Mouse (Mus musculus): ENCODE results near the gene Gm10491. TPM values are rescaled to one million over a fixed set of nuclear protein-coding genes. Genes with fewer than 3 reads are reported as not detected.
A peak's percentile ranks its signal among the peaks of the same experiment; 100 is the strongest.

Gene Gm10491
- polyA plus RNA-seq, 1 experiment from 2014 or later, result not detected

GRCm38 (mm10) chrX:7878007-7878419 is 29.6 kb downstream of the Gm10491 start, which contains the start of gene Pim2:
Gene Pim2, plus strand, starts transcription at chrX:7878262.
- Histone ChIP-seq H3K27ac (replicated peaks) (peak within 1 kb of the TSS; percentile 30; the same call in 1 of the 2 replicates), H3K9me3 (peaks cover 5% of the 10 kb centered on the region), H3K4me3 (peak within 1 kb of the TSS; percentile 63), H3K36me3 (replicated peaks) (peaks cover 21% of the 10 kb centered on the region), H3K27me3 (replicated peaks; ENCODE audit: low read depth, poor library complexity, severe bottlenecking) (no peaks in the 10 kb centered on the region), H3K4me1 (peaks cover 15% of the 10 kb centered on the region)
- DNase-seq (ENCODE audit: low spot score), result peak; percentile 87
- 13% methylated on average over 36 of the region's 38 CpGs for WGBS

GRCm38 (mm10) chrX:7869826-7870225 is 37.8 kb downstream of the Gm10491 start:
- Histone ChIP-seq H3K36me3 (replicated peaks) (peaks cover 50% of the 10 kb centered on the region), H3K4me3 (no peak overlapping the region), H3K27ac (replicated peaks) (no peak overlapping the region), H3K4me1 (no peaks in the 10 kb centered on the region), H3K27me3 (replicated peaks; ENCODE audit: low read depth, poor library complexity, severe bottlenecking) (no peaks in the 10 kb centered on the region), H3K9me3 (peaks cover 5% of the 10 kb centered on the region)
- DNase-seq (ENCODE audit: low spot score), result no peak
- 45% methylated on average over 3 of the region's 3 CpGs for WGBS

- Histone ChIP-seq H3K27me3 (replicated peaks; ENCODE audit: low read depth, poor library complexity, severe bottlenecking) (no peaks in the 10 kb centered on the region), H3K36me3 (replicated peaks) (peaks cover 38% of the 10 kb centered on the region), H3K9me3 (peaks cover 3% of the 10 kb centered on the region), H3K27ac (replicated peaks) (no peak overlapping the region), H3K4me3 (no peak overlapping the region), H3K4me1 (no peaks in the 10 kb centered on the region)
- WGBS, result 39% methylated on average over 2 of the region's 2 CpGs
- DNase-seq (ENCODE audit: low spot score), result no peak
These were observed 39.1 kb downstream of the Gm10491 start for GRCm38 (mm10) chrX:7868506-7868905.

GRCm38 (mm10) chrX:7867141-7867540 is 40.5 kb downstream of the Gm10491 start:
- peaks cover 24% of the 10 kb centered on the region for H3K36me3 ChIP-seq (replicated peaks)
- H3K9me3 ChIP-seq, result no peaks in the 10 kb centered on the region
- no peak for DNase-seq (ENCODE audit: low spot score)
- no peak overlapping the region for H3K27ac ChIP-seq (replicated peaks)
- no peaks in the 10 kb centered on the region for H3K4me1 ChIP-seq
- H3K4me3 ChIP-seq, result no peak overlapping the region
- H3K27me3 ChIP-seq (replicated peaks; ENCODE audit: low read depth, poor library complexity, severe bottlenecking), result no peaks in the 10 kb centered on the region
- WGBS, result 92% methylated on average over 1 of the region's 1 CpGs

GRCm38 (mm10) chrX:7865786-7866185 is 41.8 kb downstream of the Gm10491 start:
- H3K27me3 ChIP-seq (replicated peaks; ENCODE audit: low read depth, poor library complexity, severe bottlenecking), result no peaks in the 10 kb centered on the region
- no peak for DNase-seq (ENCODE audit: low spot score)
- no peaks in the 10 kb centered on the region for H3K9me3 ChIP-seq
- 72% methylated on average over 2 of the region's 2 CpGs for WGBS
- peaks cover 16% of the 10 kb centered on the region for H3K36me3 ChIP-seq (replicated peaks)
- H3K4me3 ChIP-seq, result no peak overlapping the region
- H3K4me1 ChIP-seq, result no peaks in the 10 kb centered on the region
- H3K27ac ChIP-seq (replicated peaks), result no peak overlapping the region

GRCm38 (mm10) chrX:7865343-7865742 is 42.3 kb downstream of the Gm10491 start:
- Histone ChIP-seq H3K27me3 (replicated peaks; ENCODE audit: low read depth, poor library complexity, severe bottlenecking) (no peaks in the 10 kb centered on the region), H3K36me3 (replicated peaks) (peaks cover 19% of the 10 kb centered on the region), H3K9me3 (no peaks in the 10 kb centered on the region), H3K27ac (replicated peaks) (no peak overlapping the region), H3K4me1 (no peaks in the 10 kb centered on the region), H3K4me3 (no peak overlapping the region)
- no peak for DNase-seq (ENCODE audit: low spot score)
- 76% methylated on average over 2 of the region's 2 CpGs for WGBS

GRCm38 (mm10) chrX:7864551-7864950 is 43.1 kb downstream of the Gm10491 start:
- DNase-seq (ENCODE audit: low spot score), result no peak
- Histone ChIP-seq H3K27ac (replicated peaks) (no peak overlapping the region), H3K4me3 (no peak overlapping the region), H3K9me3 (no peaks in the 10 kb centered on the region), H3K4me1 (no peaks in the 10 kb centered on the region), H3K36me3 (replicated peaks) (peaks cover 24% of the 10 kb centered on the region), H3K27me3 (replicated peaks; ENCODE audit: low read depth, poor library complexity, severe bottlenecking) (no peaks in the 10 kb centered on the region)
- 86% methylated on average over 3 of the region's 3 CpGs for WGBS

- WGBS, result 83% methylated on average over 1 of the region's 1 CpGs
- H3K27me3 ChIP-seq (replicated peaks; ENCODE audit: low read depth, poor library complexity, severe bottlenecking), result no peaks in the 10 kb centered on the region
These were observed 44.5 kb downstream of the Gm10491 start for GRCm38 (mm10) chrX:7863181-7863580.

GRCm38 (mm10) chrX:7859191-7859753 is 48.4 kb downstream of the Gm10491 start:
- Histone ChIP-seq H3K27me3 (replicated peaks; ENCODE audit: low read depth, poor library complexity, severe bottlenecking) (no peaks in the 10 kb centered on the region), H3K27ac (replicated peaks) (no peak overlapping the region), H3K36me3 (replicated peaks) (peaks cover 36% of the 10 kb centered on the region), H3K4me1 (no peaks in the 10 kb centered on the region), H3K4me3 (no peak overlapping the region), H3K9me3 (no peaks in the 10 kb centered on the region)
- WGBS, result 90% methylated on average over 3 of the region's 3 CpGs
- no peak for DNase-seq (ENCODE audit: low spot score)

More at GRCm38 (mm10) chrX:7863181-7863580, 44.5 kb downstream of the Gm10491 start:
- no peak overlapping the region for H3K27ac ChIP-seq (replicated peaks)
- H3K4me3 ChIP-seq, result no peak overlapping the region
- no peaks in the 10 kb centered on the region for H3K4me1 ChIP-seq
- H3K9me3 ChIP-seq, result no peaks in the 10 kb centered on the region
- peaks cover 32% of the 10 kb centered on the region for H3K36me3 ChIP-seq (replicated peaks)
- DNase-seq (ENCODE audit: low spot score), result no peak

Other genes starting within 250 kb of the Gm10491 start
- 49.7 TPM in 2 replicates for gene Plp2, start 236.4 kb downstream of the Gm10491 start, polyA plus RNA-seq (2016; fragmentation: Nextera tagmentation; extraction: Ambion mirVana)
- 0.09 TPM in 1 of 2 replicates, not detected in the other for gene Magix, start 226.6 kb downstream of the Gm10491 start, polyA plus RNA-seq (2016; fragmentation: Nextera tagmentation; extraction: Ambion mirVana)
- 40.2 and 40.3 TPM in 2 replicates for gene Gpkow, start 210.7 kb downstream of the Gm10491 start, polyA plus RNA-seq (2016; fragmentation: Nextera tagmentation; extraction: Ambion mirVana)
- gene Wdr45, start 193.5 kb downstream of the Gm10491 start, polyA plus RNA-seq (2016; fragmentation: Nextera tagmentation; extraction: Ambion mirVana), result 22.5 and 23.8 TPM in 2 replicates
- 0.36 and 0.61 TPM in 2 replicates for gene Gm45208, start 185.6 kb downstream of the Gm10491 start, polyA plus RNA-seq (2016; fragmentation: Nextera tagmentation; extraction: Ambion mirVana)
- 73.0 and 73.6 TPM in 2 replicates for gene Praf2, start 179.4 kb downstream of the Gm10491 start, polyA plus RNA-seq (2016; fragmentation: Nextera tagmentation; extraction: Ambion mirVana)
- gene Ccdc120, start 156.9 kb downstream of the Gm10491 start, polyA plus RNA-seq (2016; fragmentation: Nextera tagmentation; extraction: Ambion mirVana), result 20.3 and 22.1 TPM in 2 replicates
- gene Tfe3, start 145.3 kb downstream of the Gm10491 start, polyA plus RNA-seq (2016; fragmentation: Nextera tagmentation; extraction: Ambion mirVana), result 26.8 and 28.3 TPM in 2 replicates
- 42.5 and 45.3 TPM in 2 replicates for gene Gripap1, start 118.1 kb downstream of the Gm10491 start, polyA plus RNA-seq (2016; fragmentation: Nextera tagmentation; extraction: Ambion mirVana)
- gene Kcnd1, start 85.5 kb downstream of the Gm10491 start, polyA plus RNA-seq (2016; fragmentation: Nextera tagmentation; extraction: Ambion mirVana), result 1.4 and 2.2 TPM in 2 replicates
- 42.2 and 43.4 TPM in 2 replicates for gene Otud5, start 66.5 kb downstream of the Gm10491 start, polyA plus RNA-seq (2016; fragmentation: Nextera tagmentation; extraction: Ambion mirVana)
- gene Pim2, start 29.6 kb downstream of the Gm10491 start, polyA plus RNA-seq (2016; fragmentation: Nextera tagmentation; extraction: Ambion mirVana), result 7.3 and 7.6 TPM in 2 replicates
- gene Slc35a2, start 23.8 kb downstream of the Gm10491 start, polyA plus RNA-seq (2016; fragmentation: Nextera tagmentation; extraction: Ambion mirVana), result 23.4 and 25.7 TPM in 2 replicates
- gene Pqbp1, start 8.6 kb downstream of the Gm10491 start, polyA plus RNA-seq (2016; fragmentation: Nextera tagmentation; extraction: Ambion mirVana), result 122 and 132 TPM in 2 replicates
- gene Timm17b, start 8.5 kb downstream of the Gm10491 start, polyA plus RNA-seq (2016; fragmentation: Nextera tagmentation; extraction: Ambion mirVana), result 174 and 178 TPM in 2 replicates
- gene Gm10490, start 1.7 kb upstream of the Gm10491 start, polyA plus RNA-seq (2016; fragmentation: Nextera tagmentation; extraction: Ambion mirVana), result 0.51 TPM in 1 of 2 replicates, not detected in the other
- gene Pcsk1n, start 12.0 kb upstream of the Gm10491 start, polyA plus RNA-seq (2016; fragmentation: Nextera tagmentation; extraction: Ambion mirVana), result 3.0 and 4.5 TPM in 2 replicates
- 0.28 TPM in 1 of 2 replicates, not detected in the other for gene Eras, start 20.8 kb upstream of the Gm10491 start, polyA plus RNA-seq (2016; fragmentation: Nextera tagmentation; extraction: Ambion mirVana)
- gene Hdac6, start 40.1 kb upstream of the Gm10491 start, polyA plus RNA-seq (2016; fragmentation: Nextera tagmentation; extraction: Ambion mirVana), result 55.7 and 58.4 TPM in 2 replicates
- gene Gata1, start 70.2 kb upstream of the Gm10491 start, polyA plus RNA-seq (2016; fragmentation: Nextera tagmentation; extraction: Ambion mirVana), result 5.2 and 5.6 TPM in 2 replicates
- gene Glod5, start 110.7 kb upstream of the Gm10491 start, polyA plus RNA-seq (2016; fragmentation: Nextera tagmentation; extraction: Ambion mirVana), result not detected in 2 replicates
- gene Suv39h1, start 166.9 kb upstream of the Gm10491 start, polyA plus RNA-seq (2016; fragmentation: Nextera tagmentation; extraction: Ambion mirVana), result 97.6 and 102 TPM in 2 replicates
- gene Was, start 182.7 kb upstream of the Gm10491 start, polyA plus RNA-seq (2016; fragmentation: Nextera tagmentation; extraction: Ambion mirVana), result 0.14 and 0.18 TPM in 2 replicates
- 19.7 and 19.8 TPM in 2 replicates for gene Wdr13, start 225.1 kb upstream of the Gm10491 start, polyA plus RNA-seq (2016; fragmentation: Nextera tagmentation; extraction: Ambion mirVana)
- gene Rbm3, start 238.0 kb upstream of the Gm10491 start, polyA plus RNA-seq (2016; fragmentation: Nextera tagmentation; extraction: Ambion mirVana), result 424 and 444 TPM in 2 replicates

All from embryonic facial prominence, embryonic 10.5 days (tissue).